Mouse (Mus musculus) cortical plate, adult 2 months (tissue): Measurements from ENCODE around the gene Uts2b.

ENCODE experiments used
- CTCF ChIP-seq: fragments of 200-500 bp; IDR thresholded peaks from 2 replicates; pipeline ENCODE4 v1.5.1; 2011; ENCODE audit warnings: mild to moderate bottlenecking, control low read depth, low read length; ENCODE audit not compliant: insufficient read depth; ENCODE audit errors: extremely low read depth
- POLR2A ChIP-seq: fragments of 200-500 bp; IDR thresholded peaks from 2 replicates; pipeline ENCODE4 v1.6.1; 2011; ENCODE audit warnings: mild to moderate bottlenecking, low read length, control low read depth; ENCODE audit not compliant: insufficient read depth; ENCODE audit errors: extremely low read depth

- TF ChIP-seq CTCF (no peak), POLR2A (no peak)
Observed at GRCm38 (mm10) chr16:27396951-27397350, 26.9 kb upstream of the Uts2b start.
